Comparison of ENCODE assay signal across 20 mouse cellular contexts in the genomic region with DNA sequence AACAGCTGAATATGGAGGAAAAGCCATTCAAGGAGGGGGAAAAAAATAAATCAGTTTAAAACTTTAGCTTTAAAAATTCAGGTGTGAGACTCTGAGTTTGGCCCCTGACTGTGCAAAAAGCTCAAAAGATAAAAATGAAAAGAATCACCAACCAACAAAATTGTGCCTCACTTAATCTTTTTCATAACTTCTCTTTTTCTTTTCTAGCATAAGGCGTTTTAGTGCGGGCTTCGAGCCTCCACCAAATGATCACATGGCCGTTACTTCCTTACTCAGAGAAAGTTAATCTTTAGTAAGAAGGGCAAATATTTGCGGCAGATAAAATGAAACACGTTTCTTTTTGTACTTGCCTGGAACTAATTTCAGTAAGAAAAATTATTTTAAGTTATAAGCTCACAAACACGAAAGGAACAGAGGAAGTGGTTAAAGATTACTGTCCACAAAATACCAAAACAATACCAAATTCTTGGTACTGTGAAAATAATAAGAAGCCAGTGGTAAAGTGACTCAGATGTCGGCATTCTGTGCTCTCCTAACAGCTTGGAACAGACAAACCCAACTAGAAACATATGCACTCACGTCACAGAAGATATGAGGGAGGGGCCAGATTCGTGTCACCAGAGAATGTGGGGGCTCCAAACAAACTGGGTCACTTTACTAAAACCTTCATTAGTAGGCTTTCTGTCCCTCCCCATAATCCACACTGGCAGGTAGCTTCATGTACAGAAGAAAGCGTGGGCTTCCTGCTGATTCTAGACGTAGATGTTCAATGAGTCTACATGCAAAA.
A peak's percentile ranks its signal among the peaks of the same experiment; 100 is the strongest.
DNase-seq lines count a peak whose midpoint lies in the region; ATAC-seq and TF ChIP-seq lines count a peak whose summit lies in the region.
"Had no signal": no experiment of that assay in that cellular context is flagged by ENCODE, and none has a peak within 500 bp of the region (broad histone marks: within the 10 kb centered on the region; RNA-seq: fewer than 3 reads in every experiment).

No protein-coding gene starts in this region.

- no peaks in the 10 kb centered on the region for H3K36me3 ChIP-seq in macrophage (ENCODE audit: inconsistent target)
- H3K36me3 ChIP-seq in stomach, postnatal 0 days (ENCODE audit: control insufficient read depth, insufficient read depth, low read length) = no peaks in the 10 kb centered on the region
- H3K36me3 ChIP-seq: forebrain, embryonic 12.5 days; neural tube, embryonic 12.5 days had no signal

- no peak for TF ChIP-seq EP300 in stomach, postnatal 0 days (optimal IDR thresholded peaks at IDR 0.05)

- H3K79me2 ChIP-seq in macrophage (ENCODE audit: inconsistent target) = no peaks in the 10 kb centered on the region

- 23% methylated on average over 12 of the region's 12 CpGs for WGBS in macrophage (ENCODE audit: missing documents)
- 44% methylated on average over 12 of the region's 12 CpGs for WGBS in stomach, postnatal 0 days

- no peak overlapping the region for H3K9ac ChIP-seq in stomach, postnatal 0 days (ENCODE audit: low read length)
- H3K9ac ChIP-seq: forebrain, embryonic 12.5 days; neural tube, embryonic 12.5 days had no signal

- DNase-seq in thymus, postnatal 0 days (ENCODE audit: low spot score) = peak; percentile 12
- no peak for DNase-seq in thymus, postnatal 10 days (ENCODE audit: low spot score in 2 of 2)
- peak; percentile 66 for DNase-seq in T-cell, adult 2 months (ENCODE audit: low spot score)
- DNase-seq in stomach, postnatal 0 days (ENCODE audit: low spot score) = peak; percentile 43
- DNase-seq in right cerebral cortex, postnatal 36 days (ENCODE audit: low spot score in 2 of 2) = no peak
- DNase-seq in kidney, adult 18-20 months = no peak
- DNase-seq: adrenal gland, adult 8-10 months; cerebellum, adult 2 months; kidney, postnatal 10 days; liver; lung, postnatal 14 days; midbrain, embryonic 14.5 days; right cerebral cortex, postnatal 4 days; thymus, postnatal 14 days had no signal

- no peak overlapping the region for H3K4me3 ChIP-seq in macrophage (ENCODE audit: inconsistent target)
- H3K4me3 ChIP-seq in stomach, postnatal 0 days (ENCODE audit: low read depth, low read length) = no peak overlapping the region
- H3K4me3 ChIP-seq: forebrain, embryonic 12.5 days; neural tube, embryonic 12.5 days had no signal

- H3K27me3 ChIP-seq in stomach, postnatal 0 days (ENCODE audit: control insufficient read depth, insufficient read depth, low read length) = no peaks in the 10 kb centered on the region
- H3K27me3 ChIP-seq: forebrain, embryonic 12.5 days; neural tube, embryonic 12.5 days had no signal

- 0 out of 2 replicates have a peak overlapping the region, but pooled peaks have one; percentile 5 for H3K27ac ChIP-seq in macrophage
- no peak overlapping the region for H3K27ac ChIP-seq in stomach, postnatal 0 days (replicated peaks)
- H3K27ac ChIP-seq: forebrain, embryonic 12.5 days; hindbrain, postnatal 0 days; neural tube, embryonic 12.5 days had no signal

- H3K4me2 ChIP-seq in stomach, postnatal 0 days (replicated peaks; ENCODE audit: low read depth) = no peak overlapping the region
- H3K4me2 ChIP-seq: forebrain, embryonic 12.5 days; heart, embryonic 11.5 days; neural tube, embryonic 12.5 days had no signal

- H3K9me3 ChIP-seq in stomach, postnatal 0 days (ENCODE audit: control insufficient read depth, low read length) = no peaks in the 10 kb centered on the region
- H3K9me3 ChIP-seq: forebrain, embryonic 12.5 days; neural tube, embryonic 12.5 days had no signal

- ATAC-seq in stomach, postnatal 0 days (ENCODE audit: low FRiP score, low TSS enrichment) = peak; percentile 41; the same call in 1 of the 2 replicates
- no peak for ATAC-seq in frontal cortex, adult (ENCODE audit: low TSS enrichment)
- ATAC-seq: hindbrain, postnatal 0 days had no signal

- no peaks in the 10 kb centered on the region for H3K4me1 ChIP-seq in stomach, postnatal 0 days (replicated peaks; ENCODE audit: control insufficient read depth, insufficient read depth)
- H3K4me1 ChIP-seq: forebrain, embryonic 12.5 days; neural tube, embryonic 12.5 days had no signal

- TF ChIP-seq CTCF in stomach, postnatal 0 days (IDR thresholded peaks at IDR 0.05; ENCODE audit: low read depth) = no peak

Comparison
In these comparisons a context has a peak if more than half of its experiments do, and no peak if none do; other contexts are left out.
1. DNase-seq: peak in thymus, postnatal 0 days (single experiment), T-cell, adult 2 months (single experiment) and stomach, postnatal 0 days (single experiment); none in thymus, postnatal 10 days (0 of 2), right cerebral cortex, postnatal 36 days (0 of 2) and kidney, adult 18-20 months (single experiment).